Mouse (Mus musculus) forebrain, embryonic 10.5 days (tissue): ENCODE data around the gene Map3k4. TPM values are rescaled to one million over a fixed set of nuclear protein-coding genes. Genes with fewer than 3 reads are reported as not detected.

Source experiments
- DNase-seq: peaks from one replicate; pipeline ENCODE4 v3.0.0-alpha.2; 2017; ENCODE audit warnings: low spot score; ENCODE audit errors: extremely low spot score
- H3K27ac ChIP-seq: fragments of 300-500 bp; sonication (generic); 2 replicates; pipeline ENCODE4 v1.5.1; 2016; ENCODE audit warnings: mild to moderate bottlenecking
- H3K27me3 ChIP-seq: fragments of 300-500 bp; sonication (generic); 2 replicates; pipeline ENCODE4 v1.6.1; 2016; ENCODE audit warnings: mild to moderate bottlenecking; ENCODE audit not compliant: poor library complexity, severe bottlenecking
- H3K36me3 ChIP-seq: fragments of 300-500 bp; sonication (generic); replicated peaks from 2 replicates; pipeline ENCODE4 v1.6.1; 2016; ENCODE audit warnings: mild to moderate bottlenecking, moderate library complexity
- H3K4me1 ChIP-seq: fragments of 300-500 bp; sonication (generic); 2 replicates; pipeline ENCODE4 v1.6.1; 2016
- H3K4me3 ChIP-seq: fragments of 300-500 bp; sonication (generic); 2 replicates; pipeline ENCODE4 v1.5.1; 2016; ENCODE audit warnings: mild to moderate bottlenecking, moderate library complexity
- H3K9me3 ChIP-seq: fragments of 300-500 bp; sonication (generic); 2 replicates; pipeline ENCODE4 v1.6.1; 2016; ENCODE audit warnings: mild to moderate bottlenecking, moderate library complexity
- WGBS: fragments of 180-500 bp; shearing (Covaris S2); methylation state at CpG from one replicate; pipeline ENCODE4 v1.1.7; 2016; 5-methylcytosine and 5-hydroxymethylcytosine counted together
- polyA plus RNA-seq: library from polyadenylated mRNA; unstranded; fragments of >200 nt; fragmentation: Nextera tagmentation; extraction: Ambion mirVana; gene quantifications from 2 replicates; pipeline ENCODE4 v1.2.1, GENCODE M21; 2016

Gene Map3k4
- 49.4 and 49.5 TPM in 2 replicates for polyA plus RNA-seq

DNA sequence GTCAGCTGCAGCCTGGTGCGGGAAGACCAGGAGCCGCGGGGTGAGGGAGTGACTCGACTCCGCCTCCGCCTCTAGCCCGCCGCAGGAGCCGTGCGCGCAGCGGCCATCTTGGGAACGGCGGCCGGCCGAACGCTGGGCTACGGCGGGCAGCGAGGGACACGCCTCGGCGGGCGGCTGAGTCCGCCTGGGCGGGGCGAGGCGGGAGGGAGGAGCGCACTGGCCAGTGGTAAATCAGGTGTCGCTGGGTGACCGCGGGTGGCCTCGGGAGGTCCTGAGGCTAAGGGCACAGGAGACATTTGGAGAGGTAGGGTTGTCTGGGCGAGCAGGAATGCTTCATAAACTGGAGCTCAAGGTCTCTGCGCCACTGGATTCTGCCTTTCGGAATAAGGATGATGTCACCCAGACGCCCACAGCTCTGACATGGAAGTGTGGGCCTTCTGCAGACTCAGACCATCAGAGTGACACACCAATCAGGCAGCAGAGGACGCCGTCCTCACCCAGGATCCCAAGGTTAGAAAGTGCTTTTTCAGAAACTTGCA lies at the start of gene Map3k4:
Gene Map3k4 (minus strand): TSS at position 134 of the 539 bp plus-strand sequence.
- Histone ChIP-seq H3K4me1 (peaks cover 30% of the 10 kb centered on the region), H3K27ac (peak within 1 kb of the TSS; percentile 98), H3K4me3 (peak within 1 kb of the TSS; percentile 99), H3K36me3 (no peaks in the 10 kb centered on the region), H3K9me3 (no peaks in the 10 kb centered on the region), H3K27me3 (no peaks in the 10 kb centered on the region)
- under 1% methylated on average over 38 of the region's 39 CpGs for WGBS
- DNase-seq, result peak; percentile 90

DNA sequence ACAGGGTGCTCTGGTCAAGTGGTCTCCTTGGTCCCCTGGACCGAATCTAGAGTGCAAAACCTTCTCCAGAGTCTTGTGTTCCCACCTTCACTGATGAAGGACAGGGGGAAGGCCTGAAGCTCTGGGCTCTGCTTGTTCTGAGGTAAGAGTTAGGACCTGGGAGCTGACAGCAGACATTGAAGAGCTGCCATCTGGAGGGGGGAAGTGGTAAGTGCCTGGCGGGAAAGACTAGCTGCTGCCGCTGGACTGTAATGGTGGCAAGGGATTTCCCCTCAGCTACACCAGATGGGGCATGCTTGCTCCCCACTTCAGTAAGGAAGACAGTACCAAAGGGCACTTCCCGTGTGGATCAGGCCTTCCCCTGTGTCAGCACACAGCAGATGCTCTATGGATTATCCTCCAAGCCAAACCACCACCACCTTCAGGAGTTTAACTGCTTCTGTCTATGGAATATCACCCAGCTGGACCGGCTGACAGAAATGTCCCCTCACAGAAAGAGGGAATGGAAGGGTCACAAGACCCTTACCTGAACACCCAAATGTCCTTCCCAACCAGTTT lies 48.9 kb upstream of the Map3k4 start:
- 40% methylated on average over 5 of the region's 5 CpGs for WGBS
- DNase-seq, result peak; percentile 55
- Histone ChIP-seq H3K27ac (no peak overlapping the region), H3K4me3 (no peak overlapping the region), H3K27me3 (no peaks in the 10 kb centered on the region), H3K4me1 (peaks cover 18% of the 10 kb centered on the region), H3K36me3 (no peaks in the 10 kb centered on the region), H3K9me3 (no peaks in the 10 kb centered on the region)

DNA sequence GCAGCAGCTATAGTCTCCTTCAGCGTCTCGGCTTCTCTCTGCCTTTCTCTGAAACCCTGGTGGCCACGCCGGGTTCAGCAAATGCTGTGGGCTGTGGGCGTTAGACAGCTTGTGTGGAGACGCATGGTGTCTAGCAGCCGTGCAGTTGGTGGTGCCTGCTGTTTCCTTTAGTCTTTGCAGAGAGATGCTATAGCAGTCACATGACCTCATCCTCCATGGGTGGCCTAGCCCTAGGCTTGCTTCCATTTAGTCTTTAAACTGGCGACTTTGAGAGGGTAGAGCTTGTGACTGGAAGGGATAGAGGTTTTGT lies 45.8 kb upstream of the Map3k4 start:
- peaks cover 13% of the 10 kb centered on the region for H3K4me1 ChIP-seq
- H3K9me3 ChIP-seq, result no peaks in the 10 kb centered on the region
- no peaks in the 10 kb centered on the region for H3K36me3 ChIP-seq
- H3K27me3 ChIP-seq, result no peaks in the 10 kb centered on the region
- WGBS, result 67% methylated on average over 8 of the region's 8 CpGs
- H3K27ac ChIP-seq, result no peak overlapping the region
- H3K4me3 ChIP-seq, result no peak overlapping the region
- no peak for DNase-seq

GRCm38 (mm10) chr17:12363601-12364425 lies 45.2 kb upstream of the Map3k4 start:
- Histone ChIP-seq H3K27me3 (no peaks in the 10 kb centered on the region), H3K27ac (no peak overlapping the region), H3K9me3 (no peaks in the 10 kb centered on the region), H3K4me1 (peaks cover 13% of the 10 kb centered on the region), H3K36me3 (no peaks in the 10 kb centered on the region), H3K4me3 (no peak overlapping the region)
- 91% methylated on average over 11 of the region's 11 CpGs for WGBS
- no peak for DNase-seq

DNA sequence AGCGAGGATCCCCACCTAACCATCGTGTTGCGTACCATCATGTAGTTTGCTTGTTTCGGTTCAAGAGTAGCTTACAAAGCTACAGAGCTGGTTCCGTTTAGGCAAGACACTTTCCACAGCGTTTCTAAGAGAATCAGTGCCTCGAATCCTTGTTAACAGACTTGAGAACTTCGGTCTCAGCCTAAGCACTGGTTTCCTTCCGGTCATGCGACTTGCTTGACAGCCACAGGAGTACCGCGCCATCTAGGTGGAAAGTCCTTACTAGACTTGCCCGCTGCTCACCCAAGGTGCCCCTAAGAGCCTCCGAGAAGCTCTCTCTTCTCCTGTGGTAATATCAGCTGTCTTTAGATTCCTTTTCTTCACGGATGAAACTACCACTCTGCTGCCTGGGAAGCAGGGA lies 41.3 kb upstream of the Map3k4 start:
- Histone ChIP-seq H3K4me1 (peaks cover 10% of the 10 kb centered on the region), H3K27me3 (no peaks in the 10 kb centered on the region), H3K4me3 (no peak overlapping the region), H3K36me3 (no peaks in the 10 kb centered on the region), H3K27ac (no peak overlapping the region), H3K9me3 (no peaks in the 10 kb centered on the region)
- no peak for DNase-seq
- WGBS, result 88% methylated on average over 15 of the region's 15 CpGs

DNA sequence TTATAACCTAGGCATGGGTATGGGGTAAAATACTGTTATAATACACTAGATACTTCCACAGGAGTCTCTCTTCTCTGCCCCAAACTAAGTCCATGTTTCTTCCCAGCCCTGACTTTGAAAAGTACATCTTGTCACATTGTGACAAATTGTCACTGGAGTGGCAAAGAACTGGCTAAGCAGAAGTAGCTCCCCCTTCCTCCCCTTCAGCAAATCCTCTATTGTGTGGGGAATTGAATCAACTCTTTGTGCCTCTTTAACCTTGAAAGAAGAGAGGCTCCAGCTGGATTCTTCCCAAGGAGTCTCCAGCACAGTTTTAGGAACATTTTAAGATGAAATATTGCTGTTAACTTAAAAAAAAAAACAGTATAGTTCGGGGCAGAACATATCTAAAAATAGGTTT lies 34.2 kb upstream of the Map3k4 start:
- no peak for DNase-seq
- 74% methylated on average over 1 of the region's 1 CpGs for WGBS
- Histone ChIP-seq H3K27ac (peak overlapping the region; percentile 72), H3K4me1 (peaks cover 20% of the 10 kb centered on the region), H3K9me3 (no peaks in the 10 kb centered on the region), H3K27me3 (no peaks in the 10 kb centered on the region), H3K4me3 (no peak overlapping the region), H3K36me3 (no peaks in the 10 kb centered on the region)

GRCm38 (mm10) chr17:12351564-12351963 lies 33.0 kb upstream of the Map3k4 start:
- 88% methylated on average over 6 of the region's 6 CpGs for WGBS
- Histone ChIP-seq H3K27ac (no peak overlapping the region), H3K9me3 (no peaks in the 10 kb centered on the region)

DNA sequence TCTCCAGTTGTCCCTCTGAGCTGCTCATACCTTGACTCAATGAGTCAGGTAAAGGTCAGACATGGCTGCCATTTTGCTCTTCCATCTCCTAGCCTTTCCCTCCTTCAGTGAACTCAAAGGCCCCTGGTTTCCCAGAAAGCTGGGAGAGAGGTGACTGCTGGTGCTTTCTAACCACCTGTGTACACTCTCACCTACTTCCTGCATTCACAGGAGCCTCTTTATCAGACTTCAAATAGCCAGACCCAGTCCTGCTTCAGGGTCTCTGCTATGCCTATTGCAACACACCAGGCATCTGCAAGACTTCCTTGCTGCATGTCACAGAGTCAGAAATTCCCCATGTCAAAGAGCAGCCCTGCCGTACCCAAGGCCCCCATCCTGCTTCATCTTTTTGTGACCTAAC lies 28.9 kb upstream of the Map3k4 start:
- Histone ChIP-seq H3K4me1 (peaks cover 8% of the 10 kb centered on the region), H3K9me3 (no peaks in the 10 kb centered on the region), H3K27me3 (no peaks in the 10 kb centered on the region), H3K27ac (no peak overlapping the region), H3K4me3 (no peak overlapping the region), H3K36me3 (no peaks in the 10 kb centered on the region)
- DNase-seq, result no peak
- WGBS, result 94% methylated on average over 1 of the region's 1 CpGs

More at GRCm38 (mm10) chr17:12351564-12351963, 33.0 kb upstream of the Map3k4 start:
- no peak for DNase-seq
- Histone ChIP-seq H3K4me1 (peaks cover 20% of the 10 kb centered on the region), H3K36me3 (no peaks in the 10 kb centered on the region), H3K27me3 (no peaks in the 10 kb centered on the region), H3K4me3 (no peak overlapping the region)

GRCm38 (mm10) chr17:12343702-12344376 lies 25.2 kb upstream of the Map3k4 start:
- Histone ChIP-seq H3K36me3 (no peaks in the 10 kb centered on the region), H3K27ac (no peak overlapping the region), H3K4me1 (peaks cover 5% of the 10 kb centered on the region; the same call in 1 of the 2 replicates), H3K27me3 (no peaks in the 10 kb centered on the region), H3K4me3 (no peak overlapping the region), H3K9me3 (no peaks in the 10 kb centered on the region; the same call in 1 of the 2 replicates)
- 76% methylated on average over 9 of the region's 9 CpGs for WGBS
- DNase-seq, result no peak

- Histone ChIP-seq H3K4me1 (0 out of 2 replicates have a peak, but pooled peaks cover 4% of the 10 kb centered on the region), H3K36me3 (no peaks in the 10 kb centered on the region), H3K9me3 (no peaks in the 10 kb centered on the region; the same call in 1 of the 2 replicates), H3K27ac (no peak overlapping the region), H3K4me3 (no peak overlapping the region), H3K27me3 (no peaks in the 10 kb centered on the region)
- WGBS, result 89% methylated on average over 4 of the region's 4 CpGs
- no peak for DNase-seq
These were observed 18.6 kb upstream of the Map3k4 start for GRCm38 (mm10) chr17:12337156-12337555.

DNA sequence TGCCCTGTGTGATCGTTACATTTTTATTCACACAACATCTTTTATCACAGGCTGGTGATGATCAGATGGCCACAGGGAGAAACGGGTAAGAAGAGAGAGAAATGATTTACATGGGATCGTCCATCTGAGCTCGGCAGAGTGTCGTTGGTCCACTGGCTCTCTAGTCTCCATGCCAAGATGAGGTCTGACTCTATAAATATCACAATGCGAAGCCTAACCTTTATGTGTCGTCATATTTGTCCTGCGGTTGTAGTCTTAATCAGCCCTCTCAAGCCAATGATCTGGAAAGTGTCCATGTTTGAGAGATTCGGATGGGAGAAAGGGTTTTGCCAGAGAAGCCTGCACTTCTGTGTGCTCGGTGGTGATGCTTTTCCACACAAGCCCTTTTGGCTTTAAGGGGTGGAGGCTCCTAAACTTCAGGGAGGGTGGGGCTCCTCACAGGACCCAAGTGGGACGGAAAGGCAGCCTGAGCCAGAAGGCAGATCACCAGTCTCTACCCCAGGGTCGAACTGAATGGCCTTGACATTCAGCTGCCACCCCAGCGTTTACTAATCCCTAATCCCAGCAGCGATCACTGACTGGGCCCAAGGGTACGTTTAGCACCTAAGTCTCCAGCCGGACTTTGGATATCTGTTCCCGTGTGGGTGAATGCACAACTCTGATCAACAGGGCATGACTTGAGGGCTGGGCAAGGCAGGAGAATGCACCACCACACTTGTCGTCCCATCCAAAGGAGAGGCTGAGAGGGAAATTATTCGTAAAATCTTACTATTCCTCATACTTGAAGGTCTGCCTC lies 17.7 kb upstream of the Map3k4 start:
- Histone ChIP-seq H3K36me3 (no peaks in the 10 kb centered on the region), H3K27me3 (no peaks in the 10 kb centered on the region), H3K27ac (no peak overlapping the region), H3K4me1 (0 out of 2 replicates have a peak, but pooled peaks cover 4% of the 10 kb centered on the region), H3K9me3 (no peaks in the 10 kb centered on the region; the same call in 1 of the 2 replicates), H3K4me3 (no peak overlapping the region)
- 88% methylated on average over 19 of the region's 19 CpGs for WGBS
- no peak for DNase-seq

DNA sequence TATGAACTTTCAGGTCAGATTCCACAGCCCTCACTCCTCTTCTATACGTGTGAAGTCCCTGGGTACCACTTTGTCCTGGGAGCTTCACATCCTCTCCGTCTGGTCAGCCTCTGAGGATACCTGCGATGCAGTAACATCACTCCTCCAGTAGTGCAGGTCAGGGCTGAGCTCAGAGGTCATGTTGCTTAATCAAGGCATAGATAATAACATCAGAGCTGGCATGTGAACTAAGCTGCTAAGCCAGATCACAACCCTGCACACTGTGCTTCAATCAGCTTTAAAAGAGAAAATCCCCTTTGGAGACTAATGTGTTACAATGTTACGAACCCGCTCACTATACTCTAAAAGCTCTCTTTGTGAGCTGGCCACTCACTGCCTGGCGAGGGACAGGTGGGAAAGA lies 16.5 kb upstream of the Map3k4 start:
- WGBS, result 61% methylated on average over 6 of the region's 6 CpGs
- H3K27ac ChIP-seq, result no peak overlapping the region
- H3K9me3 ChIP-seq, result no peaks in the 10 kb centered on the region; the same call in 1 of the 2 replicates
- no peaks in the 10 kb centered on the region for H3K27me3 ChIP-seq
- H3K4me1 ChIP-seq, result 0 out of 2 replicates have a peak, but pooled peaks cover 4% of the 10 kb centered on the region
- H3K4me3 ChIP-seq, result no peak overlapping the region
- H3K36me3 ChIP-seq, result no peaks in the 10 kb centered on the region
- DNase-seq, result no peak
